Mouse (Mus musculus): ENCODE measurements around the gene Gabbr2. TPM values are rescaled to one million over a fixed set of nuclear protein-coding genes. Genes with fewer than 3 reads are reported as not detected.

The Gabbr2 gene
- polyA plus RNA-seq, 1 experiment = 102 TPM

DNA sequence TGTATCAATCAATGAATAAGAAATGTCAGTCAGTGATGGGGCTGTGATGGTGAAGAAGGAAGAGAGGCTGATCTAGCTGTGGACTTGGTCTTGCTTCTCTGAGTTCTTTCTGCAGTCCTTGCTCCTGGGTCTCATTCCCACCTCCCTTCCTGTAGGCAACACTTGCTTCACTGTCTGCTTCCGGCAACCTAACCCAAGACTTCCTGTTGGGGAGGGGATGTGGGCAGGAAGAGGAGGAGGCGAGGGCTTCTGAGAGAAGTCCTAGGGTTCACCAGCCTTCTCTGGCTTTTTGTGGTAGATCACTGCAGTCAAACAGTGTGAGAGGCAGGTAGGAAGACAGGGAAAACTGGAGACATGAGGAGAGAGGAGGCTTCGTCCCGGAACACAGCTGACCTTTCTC lies 239.4 kb downstream of the Gabbr2 start:
- Histone ChIP-seq H3K27me3 (ENCODE audit: control insufficient read depth, insufficient read depth, low read length) (no peaks in the 10 kb centered on the region), H3K27ac (ENCODE audit: insufficient read depth, low read length) (no peak overlapping the region), H3K4me3 (replicated peaks; ENCODE audit: insufficient read depth, low read depth, low read length) (no peak overlapping the region), H3K4me1 (ENCODE audit: control insufficient read depth, insufficient read depth, low read length) (peaks cover 6% of the 10 kb centered on the region)
- TF ChIP-seq CTCF (IDR thresholded peaks at IDR 0.05; ENCODE audit: borderline replicate concordance, insufficient read depth, low read depth, low read length) (no peak), POLR2A (IDR thresholded peaks at IDR 0.05; ENCODE audit: borderline replicate concordance, insufficient read depth, low read length) (no peak)
- 84% methylated on average over 4 of the region's 4 CpGs for WGBS
- DNase-seq = no peak

DNA sequence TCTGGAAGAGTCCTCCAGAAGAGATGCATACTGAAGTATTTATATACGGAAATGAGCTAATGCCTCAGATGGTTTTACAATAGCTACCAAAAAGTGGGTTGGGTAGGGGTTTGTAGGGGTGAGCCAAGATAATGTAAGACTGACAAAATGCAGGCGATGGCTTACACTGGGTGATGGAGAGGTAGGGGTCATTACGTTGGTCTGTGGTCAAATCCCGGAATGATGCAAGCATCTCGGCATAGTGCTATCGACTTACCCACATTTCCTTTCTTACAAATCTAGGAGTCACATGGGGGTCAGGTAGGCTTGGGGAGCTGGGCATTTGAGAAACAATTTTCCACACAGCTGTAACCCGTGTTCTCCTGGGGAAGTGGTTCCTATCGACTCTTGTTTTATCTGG lies 242.7 kb downstream of the Gabbr2 start:
- DNase-seq = no peak
- H3K27ac ChIP-seq (ENCODE audit: insufficient read depth, low read length) = no peak overlapping the region
- no peak overlapping the region for H3K4me3 ChIP-seq (replicated peaks; ENCODE audit: insufficient read depth, low read depth, low read length)
- H3K27me3 ChIP-seq (ENCODE audit: control insufficient read depth, insufficient read depth, low read length) = no peaks in the 10 kb centered on the region
- H3K4me1 ChIP-seq (ENCODE audit: control insufficient read depth, insufficient read depth, low read length) = peaks cover 34% of the 10 kb centered on the region
- 93% methylated on average over 8 of the region's 8 CpGs for WGBS
- TF ChIP-seq CTCF (IDR thresholded peaks at IDR 0.05; ENCODE audit: borderline replicate concordance, insufficient read depth, low read depth, low read length) = no peak
- TF ChIP-seq POLR2A (IDR thresholded peaks at IDR 0.05; ENCODE audit: borderline replicate concordance, insufficient read depth, low read length) = no peak

DNA sequence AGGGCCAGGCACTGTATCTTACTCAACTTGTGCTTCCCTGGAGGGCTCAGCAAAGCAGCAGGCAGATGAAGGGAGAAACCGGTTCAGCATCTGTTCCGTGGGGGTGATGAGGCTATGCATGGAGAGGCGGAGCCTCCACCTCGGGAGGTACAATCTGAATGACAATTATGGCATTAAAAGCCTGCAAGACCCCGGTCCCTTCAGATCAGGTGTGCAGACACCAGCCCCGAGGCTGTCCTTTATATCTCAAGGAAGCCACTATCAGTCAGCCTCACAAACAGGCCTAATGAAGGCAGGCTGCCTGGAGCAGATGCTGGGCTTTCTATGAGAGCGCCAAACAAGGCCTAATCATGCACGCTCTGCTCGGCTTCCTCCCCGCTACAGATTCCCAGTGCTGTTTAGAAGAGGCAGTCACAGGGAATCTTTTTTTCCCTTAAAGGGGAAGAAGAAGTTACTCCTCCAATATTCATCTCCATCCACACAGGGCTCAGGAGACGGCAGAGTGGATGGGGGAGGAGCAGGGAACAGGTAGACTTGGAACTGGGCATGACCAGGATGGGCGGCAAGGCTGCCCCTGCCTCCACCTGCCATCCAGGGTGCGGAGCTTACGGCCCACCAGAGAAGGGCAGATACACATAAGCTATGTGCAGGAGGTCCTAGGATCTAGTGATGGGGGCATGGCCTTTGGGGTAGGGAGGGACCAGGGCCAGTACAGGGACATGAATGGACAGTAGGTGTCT lies 244.5 kb downstream of the Gabbr2 start:
- Histone ChIP-seq H3K4me3 (replicated peaks; ENCODE audit: insufficient read depth, low read depth, low read length) (no peak overlapping the region), H3K4me1 (ENCODE audit: control insufficient read depth, insufficient read depth, low read length) (peaks cover 36% of the 10 kb centered on the region), H3K27ac (ENCODE audit: insufficient read depth, low read length) (0 out of 2 replicates have a peak overlapping the region, but pooled peaks have one; percentile 16), H3K27me3 (ENCODE audit: control insufficient read depth, insufficient read depth, low read length) (no peaks in the 10 kb centered on the region)
- 41% methylated on average over 14 of the region's 14 CpGs for WGBS
- TF ChIP-seq CTCF (IDR thresholded peaks at IDR 0.05; ENCODE audit: borderline replicate concordance, insufficient read depth, low read depth, low read length) (no peak), POLR2A (IDR thresholded peaks at IDR 0.05; ENCODE audit: borderline replicate concordance, insufficient read depth, low read length) (no peak)
- DNase-seq = peak; percentile 47 to 52

DNA sequence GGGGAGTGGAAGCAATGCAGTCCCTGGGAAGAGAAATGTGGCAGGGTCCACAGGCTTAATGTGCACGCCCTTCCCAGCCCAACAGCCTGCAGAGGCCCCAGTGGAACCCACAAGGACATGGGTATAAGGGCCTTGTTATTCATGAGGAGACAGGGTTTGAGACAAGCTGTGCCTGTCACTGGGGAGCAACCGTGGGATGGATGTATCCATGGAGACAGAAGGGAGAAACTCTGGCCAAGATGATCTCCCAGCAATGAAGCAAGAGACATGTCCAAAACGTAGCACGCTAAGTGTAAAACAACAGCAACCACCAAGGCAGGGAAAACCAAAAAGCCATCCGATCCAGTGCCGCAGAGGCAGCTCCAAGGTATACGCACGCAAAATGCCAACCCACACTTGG lies 246.1 kb downstream of the Gabbr2 start:
- 69% methylated on average over 8 of the region's 8 CpGs for WGBS
- TF ChIP-seq POLR2A (IDR thresholded peaks at IDR 0.05; ENCODE audit: borderline replicate concordance, insufficient read depth, low read length) (no peak), CTCF (IDR thresholded peaks at IDR 0.05; ENCODE audit: borderline replicate concordance, insufficient read depth, low read depth, low read length) (no peak)
- peaks cover 36% of the 10 kb centered on the region for H3K4me1 ChIP-seq (ENCODE audit: control insufficient read depth, insufficient read depth, low read length)
- no peak overlapping the region for H3K4me3 ChIP-seq (replicated peaks; ENCODE audit: insufficient read depth, low read depth, low read length)
- DNase-seq = no peak
- no peaks in the 10 kb centered on the region for H3K27me3 ChIP-seq (ENCODE audit: control insufficient read depth, insufficient read depth, low read length)
- peak overlapping the region; percentile 68 for H3K27ac ChIP-seq (ENCODE audit: insufficient read depth, low read length)

DNA sequence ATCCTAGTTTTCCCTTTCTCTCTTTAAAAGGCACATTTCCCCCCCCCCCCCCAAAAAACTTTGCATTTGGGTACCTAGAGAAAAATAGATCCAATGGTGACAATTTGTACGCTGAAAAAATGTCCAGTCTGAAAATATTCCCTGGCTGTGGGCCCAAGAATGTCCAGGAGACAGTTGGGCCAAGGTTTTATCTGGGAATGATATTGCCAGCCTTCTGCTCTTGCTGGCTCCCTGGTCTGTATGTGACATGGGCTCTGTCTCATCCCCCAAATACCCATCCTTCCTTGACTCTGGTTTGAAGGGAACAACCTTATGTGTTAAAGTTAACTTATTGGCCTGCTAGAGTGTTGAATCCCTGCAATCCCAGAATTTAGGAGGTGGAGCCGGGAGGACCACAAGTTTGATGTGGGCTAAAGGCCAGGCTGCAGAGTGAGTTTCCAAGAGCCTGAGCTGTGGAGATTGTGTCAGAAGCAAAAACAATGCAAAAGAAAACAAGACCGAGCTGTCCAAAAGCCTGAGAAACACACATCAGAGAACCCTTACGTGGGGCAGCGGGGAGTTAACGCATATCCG lies 247.0 kb downstream of the Gabbr2 start:
- Histone ChIP-seq H3K4me3 (replicated peaks; ENCODE audit: insufficient read depth, low read depth, low read length) (no peak overlapping the region), H3K4me1 (ENCODE audit: control insufficient read depth, insufficient read depth, low read length) (peaks cover 36% of the 10 kb centered on the region), H3K27me3 (ENCODE audit: control insufficient read depth, insufficient read depth, low read length) (no peaks in the 10 kb centered on the region), H3K27ac (ENCODE audit: insufficient read depth, low read length) (peak overlapping the region; percentile 93)
- DNase-seq = peak; percentile 73 to 87
- WGBS = 41% methylated on average over 7 of the region's 7 CpGs
- TF ChIP-seq POLR2A (IDR thresholded peaks at IDR 0.05; ENCODE audit: borderline replicate concordance, insufficient read depth, low read length) = no peak

DNA sequence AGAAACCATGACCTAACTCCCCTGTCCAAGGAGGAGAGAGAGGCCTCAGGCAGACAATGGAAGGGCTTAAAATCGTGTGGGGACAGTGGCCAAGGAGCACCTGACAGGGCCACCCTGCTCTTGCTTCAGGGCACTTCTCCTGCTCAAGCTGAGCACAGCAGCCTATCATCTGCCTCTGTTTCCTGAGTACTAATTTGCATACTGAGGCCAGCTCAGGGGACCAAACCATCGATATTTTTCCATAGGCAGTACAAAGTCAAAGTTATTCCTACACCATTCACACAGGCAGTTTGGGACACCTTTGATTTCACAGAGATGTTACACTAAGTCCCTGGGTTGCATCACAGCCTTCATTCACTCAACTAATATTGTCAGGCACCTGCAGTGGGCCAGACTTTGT lies 249.1 kb downstream of the Gabbr2 start:
- TF ChIP-seq CTCF (IDR thresholded peaks at IDR 0.05; ENCODE audit: borderline replicate concordance, insufficient read depth, low read depth, low read length) (no peak), POLR2A (IDR thresholded peaks at IDR 0.05; ENCODE audit: borderline replicate concordance, insufficient read depth, low read length) (no peak)
- H3K27ac ChIP-seq (ENCODE audit: insufficient read depth, low read length) = no peak overlapping the region
- WGBS = 29% methylated on average over 2 of the region's 2 CpGs
- H3K27me3 ChIP-seq (ENCODE audit: control insufficient read depth, insufficient read depth, low read length) = no peaks in the 10 kb centered on the region
- no peak for DNase-seq
- no peak overlapping the region for H3K4me3 ChIP-seq (replicated peaks; ENCODE audit: insufficient read depth, low read depth, low read length)
- H3K4me1 ChIP-seq (ENCODE audit: control insufficient read depth, insufficient read depth, low read length) = peaks cover 33% of the 10 kb centered on the region

DNA sequence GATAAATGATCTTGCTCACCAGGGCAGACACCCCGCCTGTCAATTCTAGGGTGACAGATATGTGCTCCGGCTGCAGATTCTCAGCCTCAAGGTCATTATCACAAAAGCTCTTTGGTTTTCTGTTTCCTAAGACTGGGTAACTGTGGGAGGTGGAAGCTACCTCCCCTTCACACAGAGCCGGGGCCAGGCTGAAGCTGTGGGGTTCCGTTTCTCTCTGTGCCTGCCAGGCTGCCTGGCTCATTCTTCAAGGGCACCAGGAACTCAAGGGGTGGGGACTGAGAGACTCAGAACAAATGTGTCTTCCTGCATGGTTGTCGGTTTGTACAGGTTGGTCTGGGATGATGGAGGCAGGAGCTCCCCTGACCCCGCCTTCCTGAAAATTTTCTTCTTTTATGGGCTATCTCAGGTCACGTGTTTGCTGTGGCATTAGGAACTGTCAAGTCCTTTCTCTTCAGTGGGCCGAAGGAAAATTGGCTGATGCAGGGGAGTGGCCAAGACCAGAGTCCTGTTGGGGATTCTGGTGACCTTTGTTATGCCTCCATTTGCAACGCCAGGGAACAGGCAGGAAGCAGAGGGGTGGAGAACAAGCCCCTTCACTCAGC lies 254.7 kb downstream of the Gabbr2 start:
- H3K4me1 ChIP-seq (ENCODE audit: control insufficient read depth, insufficient read depth, low read length) = peaks cover 21% of the 10 kb centered on the region
- no peaks in the 10 kb centered on the region for H3K27me3 ChIP-seq (ENCODE audit: control insufficient read depth, insufficient read depth, low read length)
- H3K4me3 ChIP-seq (replicated peaks; ENCODE audit: insufficient read depth, low read depth, low read length) = no peak overlapping the region
- DNase-seq = peak; percentile 59 to 69
- TF ChIP-seq POLR2A (IDR thresholded peaks at IDR 0.05; ENCODE audit: borderline replicate concordance, insufficient read depth, low read length) (no peak), CTCF (IDR thresholded peaks at IDR 0.05; ENCODE audit: borderline replicate concordance, insufficient read depth, low read depth, low read length) (no peak)
- 28% methylated on average over 9 of the region's 9 CpGs for WGBS
- no peak overlapping the region for H3K27ac ChIP-seq (ENCODE audit: insufficient read depth, low read length)

DNA sequence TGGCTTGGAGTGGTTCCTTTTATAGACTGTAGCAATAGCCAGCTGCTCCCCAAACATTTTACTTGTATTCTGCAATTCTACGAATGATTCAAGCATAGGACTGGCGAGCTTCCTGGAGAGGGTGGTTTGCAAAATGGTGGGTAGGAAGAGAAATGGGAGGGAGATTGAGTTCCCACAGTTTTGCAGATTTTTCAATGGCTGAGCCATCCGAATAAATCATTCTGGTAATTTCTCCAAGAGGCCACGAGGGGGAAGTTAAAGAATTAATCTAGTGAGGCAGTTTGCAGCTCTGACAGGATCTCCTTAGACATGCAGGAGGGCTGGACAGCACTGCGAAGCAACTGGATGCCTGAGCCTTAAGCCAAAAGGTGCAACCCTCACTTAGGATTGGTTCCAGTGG lies 256.8 kb downstream of the Gabbr2 start:
- no peak for TF ChIP-seq POLR2A (IDR thresholded peaks at IDR 0.05; ENCODE audit: borderline replicate concordance, insufficient read depth, low read length)
- TF ChIP-seq CTCF (IDR thresholded peaks at IDR 0.05; ENCODE audit: borderline replicate concordance, insufficient read depth, low read depth, low read length) = no peak
- Histone ChIP-seq H3K4me3 (replicated peaks; ENCODE audit: insufficient read depth, low read depth, low read length) (no peak overlapping the region), H3K27me3 (ENCODE audit: control insufficient read depth, insufficient read depth, low read length) (no peaks in the 10 kb centered on the region), H3K4me1 (ENCODE audit: control insufficient read depth, insufficient read depth, low read length) (peaks cover 25% of the 10 kb centered on the region), H3K27ac (ENCODE audit: insufficient read depth, low read length) (no peak overlapping the region)
- peak in 1 of 2 experiments; percentile 24 for DNase-seq
- WGBS = 56% methylated on average over 5 of the region's 5 CpGs

Data from cerebellum, adult 2 months (tissue).